Mouse (Mus musculus): ENCODE measurements at regions not wholly inside any gene's neighbourhood (a gene's known extent, or its start where the extent isn't known, plus 50 kb on each side); places are given as distances from the start of the nearest gene placed in this dataset.
"Not testable (repeated sequence)": the region's sequence is repeated elsewhere in the genome, so short reads cannot be mapped to it uniquely, and the experiment has no call there.

DNA sequence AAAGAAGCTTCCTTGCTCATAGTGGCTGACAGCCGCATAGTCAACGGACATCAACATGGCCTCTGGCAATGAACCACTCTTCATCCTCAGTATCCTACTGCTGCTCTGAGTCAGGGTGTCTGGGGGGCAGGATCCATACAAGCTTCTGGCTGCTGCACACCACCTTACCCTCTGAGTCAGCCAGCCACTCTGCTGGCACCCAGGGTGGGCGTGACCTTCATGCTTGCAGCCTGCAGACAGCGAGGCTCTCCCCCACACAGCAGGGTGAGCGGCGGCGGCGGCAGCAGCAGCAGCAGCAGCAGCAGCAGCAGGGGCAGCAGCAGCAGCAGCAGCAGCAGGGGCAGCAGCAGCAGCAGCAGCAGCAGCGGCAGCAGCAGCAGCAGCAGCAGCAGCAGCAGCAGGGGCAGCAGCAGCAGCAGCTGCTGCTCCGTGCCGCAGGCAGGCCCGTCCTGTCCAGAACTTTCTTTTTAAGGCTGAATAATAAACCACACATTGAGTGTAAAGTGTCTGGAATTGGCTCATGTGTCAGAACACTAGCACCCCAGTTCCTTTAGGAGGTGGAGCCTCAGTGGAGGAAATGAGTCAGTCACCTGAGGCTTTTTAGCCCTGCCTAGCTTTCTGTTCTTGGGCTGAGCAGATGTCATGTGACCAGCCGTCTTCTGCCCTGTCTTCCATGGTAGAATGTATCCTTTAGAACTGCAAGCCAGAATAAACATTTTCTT, 186.3 kb downstream of the 1810013L24Rik start:
- DNase-seq = peak; percentile 47

DNA sequence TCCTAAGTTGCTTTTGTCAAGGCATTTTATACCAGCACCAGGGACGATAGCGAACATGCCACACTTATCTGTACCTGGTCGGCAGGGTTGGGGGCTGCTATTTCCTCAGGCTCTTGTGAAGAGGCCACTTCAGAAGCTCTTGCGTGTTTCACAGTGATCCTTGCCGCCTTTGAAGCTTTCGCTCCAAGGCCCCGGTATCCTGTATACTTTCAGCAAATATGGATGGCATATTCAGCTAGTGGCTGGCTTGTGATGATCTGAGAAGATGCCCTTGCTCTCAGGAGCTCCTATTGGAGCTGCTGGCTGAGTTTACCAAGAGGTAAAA, 186.8 kb downstream of the 1810013L24Rik start:
- no peak for DNase-seq

DNA sequence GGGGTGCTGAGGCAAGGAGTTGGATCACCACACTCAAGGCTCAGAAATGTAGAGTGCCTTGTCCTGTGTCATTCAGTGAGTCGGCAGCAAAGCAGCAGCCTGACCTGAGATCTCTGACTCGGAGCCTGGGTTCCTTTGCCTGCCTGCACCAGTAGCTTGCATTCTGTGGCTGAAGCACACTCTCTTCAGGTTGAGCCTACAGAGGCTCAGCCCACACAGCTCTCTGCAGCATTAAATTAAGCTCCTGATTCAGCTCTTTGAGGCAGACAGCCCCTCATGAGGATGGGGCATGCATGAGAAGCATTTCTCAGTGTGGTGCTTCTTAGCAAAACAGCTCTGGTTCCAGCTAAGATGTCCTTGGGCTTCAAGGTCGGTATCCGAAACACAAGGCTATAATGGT, 200.8 kb downstream of the 1810013L24Rik start:
- DNase-seq = peak; percentile 44

DNA sequence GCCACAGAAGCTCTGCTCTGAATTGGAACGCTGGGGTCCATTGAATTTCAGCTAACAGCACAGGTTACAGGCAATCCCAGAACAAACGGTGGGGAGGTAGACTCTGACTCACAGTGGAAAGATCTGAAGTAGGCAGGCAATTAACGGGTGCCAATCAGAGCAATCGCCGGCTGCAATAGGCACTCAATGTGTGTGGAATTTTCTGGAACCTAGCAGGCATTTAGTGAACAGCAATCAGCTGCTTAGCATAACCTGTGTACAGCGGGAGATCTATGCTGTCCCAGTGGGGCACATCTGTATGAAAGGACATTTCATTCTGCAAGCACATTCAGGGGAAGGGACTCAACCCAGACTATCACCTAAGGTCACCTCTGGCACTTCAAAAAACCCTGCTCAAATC, 213.4 kb downstream of the 1810013L24Rik start:
- no peak for DNase-seq

DNA sequence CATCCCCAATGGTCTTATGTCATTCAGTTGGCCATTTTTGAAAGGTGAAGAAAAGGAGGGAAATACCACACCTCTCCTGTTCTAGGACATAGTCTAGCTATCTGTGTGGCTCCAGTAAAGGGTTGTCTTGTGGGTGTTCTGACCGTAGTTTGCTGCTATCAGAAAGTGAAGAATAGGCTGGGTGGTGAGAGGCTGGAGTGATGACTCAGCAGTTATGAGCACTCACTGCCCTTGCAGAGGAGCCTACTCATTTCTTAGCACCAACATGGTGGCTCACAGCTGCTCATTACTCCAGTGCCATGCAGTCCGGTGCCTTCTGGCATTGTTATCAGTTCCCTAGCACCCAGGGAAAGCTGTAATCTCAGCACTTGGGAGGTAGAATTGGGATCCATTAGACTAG, 217.0 kb downstream of the 1810013L24Rik start:
- peak; percentile 7 for DNase-seq

DNA sequence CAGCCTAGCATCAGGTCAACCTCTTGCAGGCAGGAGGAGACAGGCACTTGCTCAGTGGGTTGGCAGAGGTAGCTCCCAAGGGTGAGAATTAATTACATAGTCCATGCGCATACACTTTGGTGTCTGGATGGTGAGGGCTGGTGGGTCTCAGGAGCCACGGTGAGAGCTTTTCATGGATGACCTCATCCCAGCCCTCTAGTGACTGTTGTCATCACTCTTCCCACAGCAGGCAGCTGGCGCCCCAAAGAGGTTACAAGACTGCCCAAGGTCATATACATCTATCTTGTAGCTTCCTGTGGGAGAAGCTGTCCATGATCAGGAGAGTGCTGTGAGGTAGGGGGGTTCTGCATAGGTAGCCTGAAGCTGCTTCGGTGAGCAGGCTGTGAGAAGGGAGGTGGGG, 224.5 kb downstream of the 1810013L24Rik start:
- peak; percentile 16 for DNase-seq

DNA sequence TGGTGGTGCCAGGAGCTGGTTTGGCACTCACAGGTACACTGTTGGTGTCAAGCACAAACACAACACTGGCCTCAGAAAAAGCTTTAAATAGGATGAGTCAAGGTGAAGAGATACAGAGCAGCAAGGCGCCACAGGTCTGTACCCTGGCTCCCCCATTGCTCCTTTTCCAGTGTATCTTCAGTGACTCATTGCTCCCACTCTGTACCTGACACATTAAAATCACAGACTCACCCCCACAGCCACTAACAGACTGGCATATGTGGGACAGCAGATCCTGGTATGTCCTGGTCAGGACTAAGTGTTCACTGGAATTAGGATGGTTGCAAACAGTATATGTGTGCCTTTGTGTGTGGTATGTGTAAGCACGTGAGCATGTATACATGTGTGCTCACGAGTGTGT, 226.5 kb downstream of the 1810013L24Rik start:
- no peak for DNase-seq

DNA sequence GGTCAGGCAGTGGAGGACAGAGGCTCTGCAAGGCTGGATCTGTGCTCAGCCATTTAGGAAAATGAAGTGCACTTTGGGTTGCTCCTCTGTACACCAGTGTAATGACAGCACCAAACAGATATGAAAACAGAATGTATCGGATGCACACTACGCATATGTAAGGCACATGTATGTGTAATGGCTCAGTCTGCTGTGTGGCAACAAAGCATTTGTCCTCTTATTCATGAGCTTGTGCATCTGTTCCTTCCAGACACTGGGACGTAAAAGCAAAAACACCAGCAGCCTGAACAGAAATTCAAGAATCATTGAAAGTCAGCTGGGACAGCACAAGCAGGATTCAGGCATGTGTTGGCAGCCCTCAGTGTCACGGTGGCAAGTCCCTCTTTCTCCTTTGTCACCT, 241.6 kb downstream of the 1810013L24Rik start:
- DNase-seq = no peak

DNA sequence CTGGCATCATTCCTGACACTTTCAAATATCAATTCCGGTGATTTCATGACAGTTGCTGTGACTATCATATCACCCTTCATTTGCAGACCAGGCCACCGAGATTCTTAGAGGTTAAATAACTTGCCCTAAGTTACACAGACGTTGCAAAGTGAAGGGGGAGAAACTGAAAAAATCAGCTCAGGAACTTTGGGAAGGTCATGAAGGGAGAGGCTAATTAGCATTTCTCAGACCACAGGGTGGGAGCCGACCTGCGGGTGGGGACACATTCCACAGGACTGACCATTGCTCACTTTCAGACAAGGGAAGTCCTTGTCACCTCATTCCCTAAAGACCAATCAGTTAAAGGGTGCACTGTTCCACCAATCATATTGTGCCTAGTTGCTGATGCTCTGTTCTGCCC, 242.1 kb downstream of the 1810013L24Rik start:
- not testable (repeated sequence) for DNase-seq

DNA sequence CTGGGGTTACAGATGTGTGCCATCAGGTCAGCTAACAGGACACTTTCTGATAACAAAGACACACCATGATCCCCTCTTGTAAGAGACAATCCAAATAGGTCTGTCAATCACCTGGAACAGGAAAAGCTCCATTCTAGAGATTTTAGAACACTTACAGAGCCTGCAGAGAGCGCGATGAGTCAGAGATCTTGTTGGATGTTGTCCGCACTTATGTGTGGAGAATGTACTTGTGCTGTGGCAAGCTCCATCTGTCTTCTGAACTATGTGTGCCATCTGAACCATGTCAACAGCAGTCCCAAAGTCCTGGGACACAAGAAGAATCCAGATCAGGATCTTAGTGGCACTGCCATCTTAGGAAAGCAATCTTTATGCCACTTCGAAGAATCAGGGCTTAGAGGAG, 244.4 kb downstream of the 1810013L24Rik start:
- no peak for DNase-seq

DNA sequence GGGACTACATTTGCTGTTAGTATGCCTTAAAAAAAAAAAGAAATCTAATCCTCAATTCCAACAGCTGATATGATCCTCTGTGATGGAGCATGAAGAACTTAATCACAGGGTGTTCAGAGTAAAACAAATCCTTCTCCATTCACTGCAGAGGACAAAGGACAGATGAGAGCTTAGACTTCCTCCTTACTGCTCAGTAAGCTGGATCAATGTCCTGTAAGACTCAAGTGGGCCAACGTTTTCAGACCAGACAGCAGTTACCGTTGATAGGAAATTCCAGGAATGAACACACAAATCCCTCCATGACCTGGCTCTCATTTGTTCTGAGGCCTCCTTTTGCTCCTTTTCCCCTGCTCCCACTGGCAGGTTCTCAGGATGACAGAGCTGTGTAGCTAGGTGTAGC, 247.6 kb downstream of the 1810013L24Rik start:
- no peak for DNase-seq

DNA sequence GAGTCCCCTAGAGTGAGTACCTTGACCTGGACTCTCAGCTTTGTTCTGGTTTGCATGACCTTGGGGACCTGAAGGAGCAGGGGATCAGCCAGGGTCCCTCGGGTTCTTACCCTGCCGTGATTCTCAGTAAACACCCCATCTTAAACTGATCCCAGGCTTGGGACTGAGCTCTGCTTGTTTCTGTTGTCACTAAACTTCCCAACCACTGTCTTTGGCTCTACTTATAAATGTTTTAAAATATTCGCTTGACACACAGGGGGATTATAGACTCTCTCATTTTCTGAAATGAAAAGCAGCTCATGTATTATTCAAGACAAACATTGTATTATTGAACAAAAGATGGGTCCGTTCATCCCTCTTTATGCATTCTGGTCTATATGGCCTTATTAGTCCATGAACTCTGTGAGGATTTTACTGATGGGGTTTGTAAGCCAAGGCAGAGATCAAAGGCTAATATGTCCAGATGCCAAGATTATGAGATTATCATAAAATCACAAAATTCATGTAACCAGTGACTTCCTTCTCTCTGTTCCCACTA, 248.6 kb downstream of the 1810013L24Rik start:
- DNase-seq = no peak

DNA sequence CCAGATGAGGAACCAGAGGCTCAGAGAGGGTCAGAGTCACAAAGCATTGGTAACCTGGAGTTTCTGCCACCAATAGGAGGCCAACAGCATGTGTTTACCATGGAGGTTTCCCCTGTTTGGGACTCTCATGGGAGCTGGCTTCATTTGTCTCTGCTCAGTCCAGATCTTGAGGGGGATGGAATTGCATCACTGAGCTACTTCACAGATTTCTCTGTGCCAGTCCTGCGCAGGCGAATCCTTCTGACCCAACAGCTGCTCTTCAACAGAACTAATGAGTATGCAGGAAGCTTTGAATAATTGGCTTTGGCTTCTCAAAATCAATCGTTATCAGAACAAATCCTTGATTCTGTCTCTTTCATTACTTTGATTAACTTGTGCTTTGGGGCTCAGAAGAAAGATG, 253.1 kb downstream of the 1810013L24Rik start:
- no peak for DNase-seq

DNA sequence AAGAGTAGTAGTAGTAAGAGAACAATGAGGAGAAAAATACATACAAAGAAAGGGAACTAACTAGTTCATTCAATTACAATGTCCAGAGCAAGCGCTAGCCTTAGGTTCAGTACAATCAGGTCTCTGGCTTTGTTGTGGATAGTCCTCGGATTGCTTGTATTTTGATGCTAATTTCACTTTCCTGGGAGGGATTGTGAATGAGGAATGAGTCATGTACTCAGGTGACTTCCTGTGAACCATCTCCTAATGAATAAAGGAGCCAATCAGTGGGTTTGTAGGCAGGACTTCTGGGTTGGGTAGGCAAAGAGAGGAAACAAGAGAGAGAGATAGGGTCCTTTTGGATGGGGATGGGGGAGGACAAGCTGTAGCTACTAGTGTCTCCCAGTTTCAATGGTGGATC, 253.8 kb downstream of the 1810013L24Rik start:
- no peak for DNase-seq

DNA sequence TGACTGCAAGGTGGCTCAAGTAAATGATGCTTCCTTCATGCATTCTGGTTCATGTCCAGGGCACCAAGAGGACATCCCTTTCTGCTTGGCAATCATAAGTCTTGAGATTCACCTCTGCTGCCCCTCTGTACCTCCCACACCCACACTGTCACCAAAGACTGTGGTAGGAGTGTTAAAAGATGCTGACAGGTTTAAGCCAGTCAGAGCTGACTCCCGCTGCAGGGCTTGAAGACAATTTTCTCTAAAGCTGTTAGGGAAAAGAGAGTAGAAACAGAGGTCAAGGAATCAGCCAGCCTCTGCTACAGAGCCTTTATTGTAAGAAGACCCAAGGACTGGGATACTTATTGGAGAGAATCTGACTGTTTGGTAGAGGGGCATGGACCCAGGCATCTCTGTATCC, 254.7 kb downstream of the 1810013L24Rik start:
- DNase-seq = no peak

DNA sequence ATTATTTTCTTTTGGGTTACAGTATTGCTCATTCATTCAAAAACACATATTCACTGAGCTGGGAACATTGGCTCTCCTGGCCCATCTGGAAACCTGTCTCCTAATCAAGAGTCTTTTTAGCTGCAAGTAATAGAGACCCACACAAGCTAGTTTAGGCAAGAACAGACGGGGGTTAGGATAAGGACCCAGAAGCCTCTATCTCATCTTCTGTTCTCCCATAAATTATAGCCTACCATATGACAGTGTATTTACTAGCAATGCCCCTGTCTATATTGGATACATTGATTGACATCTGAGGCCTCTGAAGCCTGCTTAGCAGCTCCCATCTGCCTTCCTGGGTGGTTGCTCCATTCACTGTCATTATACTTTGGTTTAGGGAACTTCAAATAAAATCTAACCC, 255.2 kb downstream of the 1810013L24Rik start:
- DNase-seq = no peak

DNA sequence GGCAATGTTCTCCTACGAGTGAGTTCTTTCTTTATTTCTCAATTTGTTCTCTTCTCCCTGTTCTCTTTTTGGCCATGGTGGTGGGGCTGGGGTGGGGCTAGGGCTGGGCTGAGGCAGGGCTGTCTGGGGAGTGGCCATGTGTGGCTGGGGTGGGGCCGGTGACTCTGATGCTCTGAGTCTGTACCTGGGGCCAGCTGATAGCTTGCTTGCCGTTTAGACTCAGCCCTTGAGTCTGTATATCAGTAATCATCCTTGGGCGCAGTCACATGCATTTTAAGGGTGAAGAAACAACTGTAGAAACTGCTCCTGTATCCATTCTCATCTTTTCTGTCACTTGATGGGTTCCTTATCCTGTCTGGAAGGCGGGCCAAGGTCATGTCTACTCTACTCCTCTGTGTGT, 256.1 kb downstream of the 1810013L24Rik start:
- no peak for DNase-seq

DNA sequence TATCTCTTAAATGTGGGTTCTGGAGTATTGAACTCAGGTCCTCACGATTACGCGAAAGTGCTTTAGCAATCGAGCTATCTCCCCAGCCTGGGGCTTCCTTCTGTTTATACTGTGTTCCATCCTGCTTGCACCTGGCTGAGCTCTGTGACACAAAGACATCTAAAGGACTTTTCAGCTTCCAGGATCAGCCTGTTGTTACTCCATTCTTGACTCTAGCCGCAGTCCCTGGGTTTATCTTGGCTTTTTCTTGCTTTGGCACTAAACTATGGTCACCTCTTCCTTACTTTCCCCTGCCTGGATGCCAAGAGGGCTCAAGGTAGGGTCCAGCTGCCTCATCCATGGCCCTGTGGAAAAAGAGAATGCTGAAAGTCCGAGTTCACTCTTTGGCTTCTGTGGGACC, 261.9 kb downstream of the 1810013L24Rik start:
- no peak for DNase-seq

DNA sequence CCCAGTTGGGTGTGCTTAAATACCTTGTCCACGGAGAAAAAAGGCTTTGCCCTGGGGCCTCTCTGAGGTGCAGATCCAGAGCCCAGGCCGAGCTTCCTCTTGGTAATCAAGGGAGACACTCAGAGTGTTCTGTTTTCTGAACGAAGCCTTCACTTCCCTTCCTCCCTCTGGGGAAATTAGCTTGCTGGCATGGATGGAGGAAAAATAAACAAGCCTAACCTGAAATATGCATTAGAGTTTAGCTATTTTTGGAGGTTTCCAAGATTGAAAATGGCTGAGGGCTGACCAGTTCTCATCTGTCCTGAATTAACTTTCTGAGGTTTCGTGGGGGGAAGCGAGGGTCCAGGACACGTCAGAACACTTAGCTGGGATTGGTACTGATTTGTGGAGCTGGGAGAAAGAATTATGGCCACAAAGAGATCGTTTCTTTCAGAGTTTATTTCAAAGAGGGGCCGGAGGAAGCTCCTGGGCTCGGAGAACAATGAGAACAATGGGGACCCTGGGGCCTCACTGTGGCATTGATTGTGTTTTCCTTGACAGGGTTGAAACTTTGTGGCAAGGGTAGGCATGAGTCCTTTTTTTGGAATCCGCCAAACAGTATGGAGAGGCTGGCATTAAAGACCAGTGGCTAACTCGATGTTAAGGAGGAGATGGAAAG, 262.4 kb downstream of the 1810013L24Rik start:
- DNase-seq = no peak

DNA sequence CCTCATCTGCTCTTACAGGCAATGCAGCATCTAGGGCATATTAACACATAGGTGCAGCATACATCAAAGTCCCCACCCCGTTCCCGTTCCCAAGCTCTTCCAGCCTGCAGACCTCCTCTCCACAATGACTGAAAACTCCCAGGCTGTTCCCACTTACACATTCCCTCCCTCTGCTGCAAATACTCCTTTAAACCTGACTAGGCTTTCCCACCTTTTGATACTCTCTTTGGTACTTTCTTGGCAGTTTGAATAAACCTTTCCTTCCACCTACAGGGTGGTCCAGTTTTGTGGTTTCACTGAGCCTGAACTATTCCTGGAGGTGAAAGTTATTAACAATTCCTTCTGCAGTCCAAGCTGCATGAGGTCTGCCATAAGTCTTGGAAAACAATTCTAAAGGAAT, 263.7 kb downstream of the 1810013L24Rik start:
- no peak for DNase-seq

DNA sequence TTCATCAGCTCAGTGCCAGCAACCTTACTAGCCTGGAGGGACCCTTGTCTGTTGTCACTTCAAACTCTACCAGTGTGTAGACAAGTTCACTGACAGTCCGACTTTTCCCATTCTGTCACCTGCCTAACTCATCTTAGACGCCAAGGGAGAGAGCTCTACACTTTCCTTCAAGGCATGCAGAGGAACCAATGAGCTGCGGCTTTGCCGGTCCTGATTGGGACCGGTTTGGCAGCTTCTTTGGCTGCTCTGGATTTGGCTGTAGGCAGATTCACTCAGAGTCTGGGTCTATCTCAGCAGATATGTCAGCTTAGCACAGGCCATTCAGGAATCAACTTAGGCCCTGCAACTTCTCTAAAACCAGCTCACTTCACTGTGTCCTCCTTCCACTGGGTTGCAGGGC, 264.3 kb downstream of the 1810013L24Rik start:
- DNase-seq = no peak

DNA sequence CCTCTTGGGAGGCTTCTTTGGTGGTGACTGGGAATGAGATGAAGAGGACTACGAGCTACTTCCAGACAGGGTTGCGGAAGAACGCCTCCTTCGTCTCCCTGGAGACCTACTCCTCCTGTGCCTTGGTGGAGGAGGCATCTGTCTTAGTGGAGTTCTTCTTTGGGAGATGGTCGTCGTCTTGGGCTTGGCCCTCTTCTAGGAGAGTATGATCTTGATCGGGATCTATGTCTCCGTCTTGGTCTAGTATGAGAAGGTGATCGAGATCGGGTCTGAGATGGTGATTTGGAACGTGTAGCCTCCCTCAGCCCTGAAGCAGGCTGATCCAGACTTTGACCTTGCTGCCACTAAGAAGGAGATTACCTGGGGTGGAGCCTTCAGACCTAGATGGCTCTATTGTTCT, 276.3 kb downstream of the 1810013L24Rik start:
- no peak for DNase-seq

DNA sequence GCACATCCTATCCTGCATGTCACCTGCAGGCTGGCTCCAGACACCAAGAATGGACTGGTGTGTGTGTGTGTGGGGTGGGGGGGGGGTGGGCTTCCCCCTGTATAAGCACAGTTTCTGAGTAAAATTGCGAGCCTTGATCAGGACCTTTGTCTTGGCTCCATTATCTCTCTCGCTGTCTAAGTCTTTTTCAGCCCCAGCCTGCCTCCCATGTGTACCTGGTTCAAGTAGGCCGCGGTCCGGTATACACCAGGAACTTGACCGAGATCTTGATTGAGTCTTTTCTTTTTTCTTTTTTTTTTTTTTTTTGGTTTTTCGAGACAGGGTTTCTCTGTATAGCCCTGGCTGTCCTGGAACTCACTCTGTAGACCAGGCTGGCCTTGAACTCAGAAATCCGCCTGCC, 276.8 kb downstream of the 1810013L24Rik start:
- not testable (repeated sequence) for DNase-seq

DNA sequence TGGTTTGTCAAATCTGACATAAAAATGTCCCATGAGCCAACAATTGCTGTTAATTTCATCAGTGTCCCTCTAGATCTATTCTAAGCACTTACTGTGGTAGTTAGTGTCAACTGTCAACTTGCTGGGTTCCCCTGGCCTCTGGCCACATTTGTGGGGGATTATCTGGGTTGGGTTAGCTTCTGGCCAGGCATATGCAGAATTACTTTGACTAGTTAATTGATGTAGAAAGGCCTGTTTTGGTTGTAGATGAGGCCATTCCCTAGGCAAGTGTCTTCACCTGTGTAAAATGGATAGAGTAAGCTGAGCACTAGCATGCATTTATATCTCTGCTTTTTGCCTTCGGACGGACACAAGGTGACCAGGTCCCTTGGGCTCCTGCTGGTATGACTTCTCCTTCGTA, 283.9 kb downstream of the 1810013L24Rik start:
- DNase-seq = no peak
